Mouse (Mus musculus) embryonic stem cell, embryonic (primary cell): ENCODE measurements at regions not wholly inside any gene's neighbourhood (a gene's known extent, or its start where the extent isn't known, plus 50 kb on each side); places are given as distances from the start of the nearest gene placed in this dataset.

ENCODE experiments used
- CTCF ChIA-PET, 4 experiments: fragments of 300-600 bp in 2 of 4; fragments of 350-600 bp in 2 of 4; sonication (Branson Sonifier 250); formaldehyde crosslinking; loops; one replicate each; lab custom pipeline; 2022; ENCODE audit warnings: inconsistent platforms in 2 of 4; lab: Charles Lee
- POLR2A ChIA-PET, 4 experiments: fragments of 300-600 bp in 2 of 4; fragments of 350-600 bp in 2 of 4; sonication (Branson Sonifier 250); formaldehyde crosslinking; loops; one replicate each; lab custom pipeline; 2022; ENCODE audit warnings: antibody characterized with exemption in 4 of 4, inconsistent platforms in 1 of 4; lab: Charles Lee

- CTCF ChIA-PET, result interaction anchor here in 2 of 4 experiments (0.6 kb wide), 2 partner anchors 23 to 133 kb away, joined by 3 read pairs; no protein-coding TSS in a partner anchor
- POLR2A ChIA-PET, result no interaction called here
Observed at GRCm38 (mm10) chr7:121589088-121589605, 117.9 kb downstream of the Usp31 start.

DNA sequence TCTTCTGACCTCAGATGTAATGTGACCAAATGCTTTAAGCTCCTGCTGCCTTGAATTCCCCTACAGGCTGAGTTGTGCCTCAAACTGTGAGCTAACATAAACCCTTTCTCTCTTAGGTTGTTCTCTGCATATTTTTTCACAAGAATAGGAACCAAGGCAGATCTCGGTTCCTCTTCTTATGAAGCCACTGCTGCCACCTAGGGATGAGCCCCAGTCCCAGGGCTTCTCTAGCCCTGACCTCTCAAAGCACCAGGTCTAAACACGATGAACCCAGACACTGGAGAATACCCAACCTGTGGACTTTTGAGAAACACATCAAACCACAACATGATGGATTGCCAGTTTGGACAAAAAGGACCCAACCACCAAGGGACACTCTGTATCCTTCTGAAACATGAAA, 119.3 kb downstream of the Usp31 start:
- ChIA-PET POLR2A (no interaction called here), CTCF (no interaction called here)

- ChIA-PET POLR2A (no interaction called here), CTCF (no interaction called here)
Observed at GRCm38 (mm10) chr7:121585721-121586120, 121.3 kb downstream of the Usp31 start.

DNA sequence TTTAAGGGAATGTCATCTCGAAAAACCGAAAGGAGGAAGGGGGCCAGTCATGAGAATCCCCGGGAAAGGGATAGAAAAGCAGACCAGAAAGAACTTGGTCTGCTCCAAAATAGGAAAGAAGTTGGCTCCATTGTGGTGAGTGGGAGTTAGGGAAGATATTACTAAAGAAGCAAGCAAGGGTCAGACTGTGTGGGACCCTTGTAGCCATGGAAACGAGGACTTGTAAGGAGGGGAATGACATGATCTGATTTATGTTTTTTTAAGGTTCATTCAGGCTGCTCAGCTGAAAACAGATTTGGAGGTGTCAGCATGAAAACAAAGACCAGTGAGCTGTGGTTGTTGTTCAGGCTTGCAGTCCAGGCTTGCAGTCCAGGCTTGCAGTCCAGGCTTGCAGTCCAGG, 127.6 kb downstream of the Usp31 start:
- CTCF ChIA-PET, result no interaction called here
- POLR2A ChIA-PET, result no interaction called here

GRCm38 (mm10) chr7:121572681-121573335, 134.2 kb downstream of the Usp31 start:
- POLR2A ChIA-PET, result no interaction called here
- CTCF ChIA-PET, result interaction anchor here in 1 of 4 experiments (0.7 kb wide), 1 partner anchor 636 kb away, joined by 3 read pairs; no protein-coding TSS in a partner anchor

GRCm38 (mm10) chr7:121571741-121572140, 135.3 kb downstream of the Usp31 start:
- ChIA-PET POLR2A (no interaction called here), CTCF (no interaction called here)

DNA sequence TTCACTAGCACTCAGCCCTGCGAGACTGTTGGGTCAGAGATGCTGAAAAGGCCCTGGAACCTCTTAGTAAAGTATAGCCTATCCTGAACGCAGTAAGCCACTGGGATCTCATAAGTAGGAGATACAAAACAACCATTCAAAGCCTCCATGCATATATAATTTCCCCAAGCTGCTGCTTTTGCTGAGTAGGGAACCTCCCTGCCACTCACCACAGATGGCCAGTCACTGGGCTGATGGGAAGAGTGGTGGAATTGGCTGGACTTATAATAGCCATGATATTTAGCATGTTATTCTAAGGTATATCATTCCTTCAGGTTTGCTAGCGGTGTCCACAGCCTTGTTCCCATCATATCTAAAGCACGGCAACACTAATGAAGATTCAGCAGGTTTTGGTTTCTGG, 135.8 kb downstream of the Usp31 start:
- CTCF ChIA-PET, result no interaction called here

DNA sequence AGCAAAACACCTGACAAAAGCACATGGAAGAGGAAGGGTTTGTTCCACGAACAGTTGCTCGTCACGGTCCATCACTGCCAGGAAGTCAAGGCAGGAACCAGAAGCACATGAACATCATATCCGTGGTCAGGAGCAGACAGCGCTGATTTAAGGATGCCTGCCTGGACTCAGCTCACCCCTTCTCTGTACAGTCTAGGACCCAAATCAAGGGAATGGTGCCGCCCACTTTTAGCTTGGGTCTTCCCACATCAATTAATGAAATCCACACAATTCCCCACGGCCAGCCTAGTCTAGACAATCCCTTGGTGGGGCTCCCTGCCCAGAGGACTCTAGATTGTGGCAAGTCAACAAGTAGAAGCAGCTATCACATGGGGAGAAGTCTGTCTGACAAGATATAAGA, 137.8 kb downstream of the Usp31 start:
- ChIA-PET POLR2A (no interaction called here), CTCF (interaction anchor here in 2 of 4 experiments (0.5 to 0.9 kb wide), 2 partner anchors 72 to 676 kb away, joined by 3 to 6 read pairs; no protein-coding TSS in a partner anchor)

More for the DNA sequence above, 135.8 kb downstream of the Usp31 start:
- POLR2A ChIA-PET, result no interaction called here

GRCm38 (mm10) chr7:121568064-121568463, 139.0 kb downstream of the Usp31 start:
- POLR2A ChIA-PET, result no interaction called here
- CTCF ChIA-PET, result no interaction called here

- ChIA-PET POLR2A (no interaction called here), CTCF (interaction anchor here in 2 of 4 experiments (0.7 to 1.9 kb wide), 3 partner anchors 13 to 404 kb away, joined by 3 to 5 read pairs (median 3); no protein-coding TSS in a partner anchor)
Observed at GRCm38 (mm10) chr7:121563526-121563925, 143.5 kb downstream of the Usp31 start.

- CTCF ChIA-PET, result interaction anchor here in 2 of 4 experiments (0.6 kb wide), 2 partner anchors 11 to 409 kb away, joined by 3 to 5 read pairs; no protein-coding TSS in a partner anchor
- POLR2A ChIA-PET, result no interaction called here
Observed at GRCm38 (mm10) chr7:121555420-121555819, 151.6 kb downstream of the Usp31 start.
